Mouse (Mus musculus): ENCODE measurements around the gene Cnih1.

GRCm38 (mm10) chr14:46831837-46832333 is 43.7 kb upstream of the Cnih1 start, which contains the start of gene Cgrrf1:
- TF ChIP-seq CTCF (IDR thresholded peaks at IDR 0.05; ENCODE audit: control insufficient read depth, insufficient read depth, insufficient read length), result no peak
- no peak for TF ChIP-seq MAX (IDR thresholded peaks at IDR 0.05)
- TF ChIP-seq MYOD1 (IDR thresholded peaks at IDR 0.05; ENCODE audit: control insufficient read depth, insufficient read length, low read depth), result peak; percentile 26
- TF ChIP-seq FOSL1 (IDR thresholded peaks at IDR 0.05; ENCODE audit: insufficient read depth, low read length, poor library complexity, severe bottlenecking), result no peak
- no peak for TF ChIP-seq CEBPB (IDR thresholded peaks at IDR 0.05; ENCODE audit: low read depth)
